Mouse (Mus musculus): Measurements from ENCODE around the gene Ttll9.

The Ttll9 gene

GRCm38 (mm10) chr2:152941106-152941505, 21.2 kb upstream of the Ttll9 start:
- in situ Hi-C loops (cut with MboI, MseI) = loop anchor here in 1 of 2 experiments (5.0 kb wide), 1 partner anchor 99 kb away; no protein-coding TSS in a partner anchor

DNA sequence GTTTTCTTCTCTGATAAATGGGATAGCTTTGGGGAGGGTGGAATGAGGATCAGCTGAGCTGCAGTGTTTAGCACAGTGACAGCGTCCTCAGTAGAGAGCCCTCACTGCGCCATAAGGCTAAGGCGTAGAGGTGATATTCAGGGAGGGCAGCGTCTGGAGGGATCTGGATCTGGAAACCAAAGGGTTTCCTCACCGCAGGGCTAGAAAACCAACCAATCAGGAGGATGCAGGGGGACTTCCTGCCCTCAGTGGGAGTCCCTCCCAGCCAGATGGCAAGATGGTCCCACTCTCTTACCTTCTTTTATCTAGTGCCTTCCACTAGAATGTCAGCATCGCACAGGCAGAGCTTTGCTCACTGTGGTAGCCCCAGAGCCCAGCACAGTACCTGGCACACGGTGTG, 20.5 kb upstream of the Ttll9 start:
- in situ Hi-C loops (cut with MboI, MseI) = loop anchor here in 1 of 2 experiments (5.0 kb wide), 1 partner anchor 99 kb away; no protein-coding TSS in a partner anchor

DNA sequence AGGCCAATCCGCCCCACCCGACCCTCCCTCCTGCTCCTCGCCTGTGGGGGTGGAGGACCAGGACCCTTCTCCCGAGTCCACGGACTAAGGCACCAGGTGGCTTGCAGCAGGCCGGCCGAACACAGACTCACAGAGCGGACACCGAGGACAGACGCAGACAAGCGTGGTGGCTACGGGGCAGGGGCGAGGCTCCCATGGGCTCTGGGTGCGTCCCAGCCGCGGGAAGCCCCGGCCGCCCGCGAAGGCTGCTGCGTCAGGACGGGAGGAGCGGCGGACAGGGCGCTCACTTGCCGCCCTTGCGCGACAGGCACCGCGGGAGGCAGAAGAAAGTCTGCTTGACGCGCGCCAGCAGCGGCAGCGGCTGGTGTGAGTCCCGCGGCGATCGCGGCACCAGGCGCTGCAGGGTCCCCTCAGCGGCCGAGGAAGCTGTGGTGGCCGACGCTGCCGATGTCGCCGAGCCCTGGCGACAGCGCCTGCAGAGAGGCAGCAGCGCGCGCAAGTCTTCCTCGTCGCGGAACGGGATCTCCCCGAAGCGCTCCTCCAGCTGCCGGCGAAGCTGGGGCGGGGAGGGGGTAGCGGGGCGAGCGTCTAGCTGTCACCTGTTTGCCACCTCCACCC, 19.3 kb upstream of the Ttll9 start:
- in situ Hi-C loops (cut with MboI, MseI) = loop anchor here in 1 of 2 experiments (5.0 kb wide), 1 partner anchor 101 kb away; no protein-coding TSS in a partner anchor

GRCm38 (mm10) chr2:152943568-152943967, 18.7 kb upstream of the Ttll9 start:
- in situ Hi-C loops (cut with MboI, MseI) = loop anchor here in 1 of 2 experiments (5.0 kb wide), 1 partner anchor 101 kb away; no protein-coding TSS in a partner anchor

GRCm38 (mm10) chr2:152944013-152944412, 18.3 kb upstream of the Ttll9 start:
- in situ Hi-C loops (cut with MboI, MseI) = loop anchor here in 1 of 2 experiments (5.0 kb wide), 1 partner anchor 102 kb away; no protein-coding TSS in a partner anchor

- in situ Hi-C loops (cut with MboI, MseI) = no loop called here
These were observed 15.2 kb upstream of the Ttll9 start for GRCm38 (mm10) chr2:152947098-152947497.

- in situ Hi-C loops (cut with MboI, MseI) = no loop called here
These were observed 13.8 kb upstream of the Ttll9 start for GRCm38 (mm10) chr2:152948438-152949020.

DNA sequence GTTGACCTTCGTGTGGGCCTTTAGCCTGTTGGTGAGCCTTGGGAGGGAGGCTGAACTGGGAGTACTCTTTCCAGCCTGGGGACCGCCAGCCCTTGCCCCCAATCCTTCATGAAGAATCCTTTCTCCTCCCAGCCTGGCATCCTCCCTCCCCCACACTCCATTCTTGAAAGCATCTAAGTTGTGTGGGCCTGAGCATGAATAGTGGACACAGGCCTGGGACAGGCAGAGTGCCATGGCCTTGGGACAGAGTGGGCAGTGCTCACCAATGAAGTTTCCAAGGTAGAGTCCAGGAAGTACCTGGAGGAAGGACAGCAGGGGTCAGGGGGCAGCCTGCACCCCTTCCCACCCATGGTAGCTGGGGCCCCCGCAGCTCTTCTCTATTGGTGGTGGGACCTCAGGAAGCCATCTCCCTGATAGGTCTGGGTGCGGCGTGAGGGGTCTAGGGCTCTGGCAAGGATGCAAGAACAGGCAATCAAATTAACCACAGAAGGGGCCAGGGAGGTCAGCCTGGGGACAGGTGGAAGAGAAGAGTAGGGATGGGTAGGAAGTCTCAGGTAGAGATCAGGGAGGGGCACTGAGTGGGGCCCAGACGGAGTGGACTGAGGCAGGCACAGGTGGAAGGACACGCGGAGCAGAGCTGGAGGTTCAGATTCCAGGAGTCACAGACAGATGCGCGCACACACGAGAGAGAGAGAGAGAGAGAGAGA, 11.8 kb upstream of the Ttll9 start:
- in situ Hi-C loops (cut with MboI, MseI) = no loop called here

DNA sequence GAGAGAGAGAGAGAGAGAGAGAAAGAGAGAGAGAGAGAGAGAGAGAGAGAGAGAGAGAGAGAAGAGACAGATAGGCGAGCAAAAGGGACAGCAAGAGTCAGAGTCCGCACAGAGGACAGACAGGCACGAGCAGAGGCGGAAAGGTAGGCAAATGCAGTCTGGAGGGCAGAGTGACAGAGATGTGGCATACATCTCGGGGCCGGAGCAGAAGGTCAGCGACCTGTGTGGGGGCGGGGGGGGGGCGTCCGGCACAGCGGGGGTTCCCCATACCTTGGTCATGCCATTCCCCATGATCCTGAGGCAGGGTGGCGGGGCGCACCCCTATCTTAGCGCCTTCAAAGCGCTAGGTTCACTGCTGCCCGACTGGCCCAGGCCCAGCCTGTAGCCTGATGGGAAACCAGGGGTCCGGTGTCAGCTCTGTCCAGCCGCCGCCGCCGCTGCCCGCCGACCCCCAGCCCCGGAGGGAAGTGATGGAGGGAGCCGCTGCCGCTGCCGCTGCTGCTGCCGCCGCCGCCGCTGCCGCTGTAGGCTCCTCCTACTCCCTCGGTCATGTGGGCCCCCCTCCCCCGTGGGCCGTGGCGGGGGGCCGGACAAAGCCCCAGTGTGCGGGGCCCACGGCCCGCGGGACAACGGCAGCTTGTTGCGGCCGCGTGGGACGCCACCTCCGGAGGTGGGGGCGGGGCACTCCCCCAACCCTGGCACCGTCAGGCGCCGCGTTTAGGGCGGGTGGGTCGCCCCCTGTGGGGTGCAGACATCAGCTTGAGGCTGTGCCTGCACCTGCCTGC, 11.0 kb upstream of the Ttll9 start, which contains the start of gene Dusp15:
TSS of gene Dusp15 (minus strand) at position 634 of the 785 bp plus-strand sequence.
- in situ Hi-C loops (cut with MboI, MseI) = no loop called here

GRCm38 (mm10) chr2:152951850-152952720, 10.2 kb upstream of the Ttll9 start:
- in situ Hi-C loops (cut with MboI, MseI) = no loop called here

DNA sequence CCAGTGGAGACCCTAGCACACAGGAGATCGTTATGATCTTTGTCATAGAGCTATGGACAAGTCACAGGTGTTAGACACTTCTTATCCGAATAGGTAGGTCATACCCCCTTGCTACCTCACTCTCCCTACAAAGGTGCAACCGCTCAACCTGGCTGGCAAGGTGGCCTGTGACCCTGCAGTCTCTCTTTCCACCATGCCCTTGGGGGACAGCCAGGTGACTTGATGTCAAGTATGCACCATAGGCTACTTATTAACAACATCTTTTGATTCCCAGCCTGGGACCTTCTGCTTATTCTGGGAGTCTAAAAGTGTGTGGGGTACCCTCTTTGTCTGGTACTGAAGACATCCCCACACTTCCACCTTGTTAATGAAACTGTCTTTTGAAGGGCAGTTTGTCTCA, 4.2 kb upstream of the Ttll9 start:
- in situ Hi-C loops (cut with MboI, MseI) = no loop called here

DNA sequence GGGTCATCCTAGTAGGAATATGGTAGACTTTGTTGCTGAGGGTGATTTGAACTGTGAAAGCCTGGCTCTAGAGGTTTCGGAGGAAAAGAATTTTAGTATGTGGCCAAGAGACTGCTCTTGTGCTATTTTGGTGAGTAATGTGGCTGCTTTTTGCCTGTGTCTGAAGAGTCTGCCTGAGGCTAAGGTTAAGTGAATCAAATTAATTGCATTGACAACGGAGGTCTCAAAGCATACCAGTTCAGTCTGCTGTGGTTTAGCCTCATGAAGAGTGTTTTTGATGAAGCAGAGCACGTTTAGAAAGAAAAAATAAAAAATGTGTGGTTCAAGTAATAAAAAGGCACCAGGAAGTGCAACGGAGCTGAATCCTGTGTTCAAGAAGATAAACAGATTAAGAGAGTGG, 3.3 kb downstream of the Ttll9 start:
- in situ Hi-C loops (cut with MboI, MseI) = no loop called here

DNA sequence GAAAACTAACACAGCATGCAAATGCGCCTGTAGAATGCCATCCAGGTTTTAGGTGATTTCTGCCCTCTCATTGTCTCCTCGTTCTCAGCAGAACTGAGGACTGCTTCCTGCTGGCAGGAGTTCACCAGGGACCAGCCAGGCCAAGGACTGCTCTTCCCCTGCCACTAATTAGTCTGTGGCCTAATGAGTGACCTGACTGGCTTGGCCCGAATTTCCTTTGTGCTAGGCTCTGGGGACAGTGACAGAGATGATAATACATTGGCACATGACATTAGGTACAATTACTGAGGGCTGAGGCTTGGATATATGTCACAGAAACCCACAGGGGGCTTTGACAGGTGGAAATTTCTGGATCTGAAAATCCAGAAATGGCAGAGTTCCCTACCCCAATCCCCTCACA, 14.7 kb downstream of the Ttll9 start:
- in situ Hi-C loops (cut with MboI, MseI) = no loop called here

DNA sequence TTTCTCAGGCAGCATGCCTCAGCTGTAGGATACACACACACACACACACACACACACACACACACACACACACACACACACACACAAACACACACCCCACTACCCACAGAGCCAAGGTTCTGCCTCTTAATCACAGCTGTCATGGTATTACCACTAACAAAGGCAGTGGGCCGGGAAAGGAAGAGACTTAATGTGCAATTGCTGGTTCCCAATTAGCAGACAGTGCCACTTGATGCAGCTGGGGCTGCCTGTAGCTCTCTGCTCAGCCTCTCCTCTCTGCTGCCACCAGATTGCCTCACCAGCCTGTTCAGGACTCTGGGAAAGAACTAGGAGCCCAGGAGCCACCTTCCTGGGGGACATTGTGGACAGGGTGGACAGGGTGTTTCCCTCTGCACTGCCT, 23.3 kb downstream of the Ttll9 start:
- in situ Hi-C loops (cut with MboI, MseI) = no loop called here

GRCm38 (mm10) chr2:152991529-152991928, 29.2 kb downstream of the Ttll9 start:
- in situ Hi-C loops (cut with MboI, MseI) = no loop called here

- in situ Hi-C loops (cut with MboI, MseI) = no loop called here
These were observed 34.8 kb downstream of the Ttll9 start for GRCm38 (mm10) chr2:152997046-152997445.

DNA sequence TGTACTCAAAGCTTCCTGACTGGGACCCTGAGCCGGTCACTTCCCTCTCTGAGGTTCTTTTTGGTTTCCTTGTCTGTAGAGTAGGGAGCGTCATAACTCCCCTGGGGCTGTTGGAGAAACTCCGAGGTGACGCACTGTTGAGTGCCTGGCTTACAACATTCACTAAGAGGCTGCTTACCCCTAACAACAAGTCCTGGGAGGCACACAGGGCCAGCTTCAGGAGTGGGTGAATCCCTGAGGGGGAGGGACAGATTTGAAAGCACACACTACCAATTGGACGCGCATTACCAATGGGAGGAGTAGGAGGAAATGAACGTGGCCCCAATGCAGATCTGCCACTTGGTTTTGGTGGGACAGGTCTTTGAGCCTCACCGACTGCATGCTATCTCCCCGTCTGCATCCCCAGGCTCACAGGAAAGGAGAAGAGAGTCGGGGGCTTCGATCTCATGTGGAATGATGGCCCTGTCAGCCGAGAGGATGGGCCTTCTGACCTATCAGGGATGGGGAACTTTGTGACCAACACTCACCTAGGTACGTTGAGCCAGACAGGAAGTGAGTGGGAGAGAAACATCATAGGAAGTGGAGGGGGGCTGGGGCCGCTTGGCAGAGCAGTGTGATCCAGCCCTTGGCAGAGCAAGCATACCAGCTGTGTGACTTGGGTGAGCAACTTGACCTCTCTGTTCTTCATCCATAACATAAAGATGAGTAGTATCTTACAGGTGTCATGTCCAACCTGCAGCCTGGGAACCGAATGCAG, 40.4 kb downstream of the Ttll9 start:
- in situ Hi-C loops (cut with MboI, MseI) = no loop called here

GRCm38 (mm10) chr2:153003681-153004338, 41.5 kb downstream of the Ttll9 start:
- in situ Hi-C loops (cut with MboI, MseI) = no loop called here

GRCm38 (mm10) chr2:153005981-153006380, 43.7 kb downstream of the Ttll9 start:
- in situ Hi-C loops (cut with MboI, MseI) = no loop called here

All from T-helper 17 cell (primary cell).